Mouse (Mus musculus) MEL (cell line): Measurements from ENCODE around the gene Mtx2.

Source experiments
- BHLHE40 ChIP-seq: IDR thresholded peaks from 2 replicates; pipeline ENCODE4 v1.6.1; 2012; ENCODE audit warnings: low read depth, mild to moderate bottlenecking, inconsistent platforms, low read length, improper control_type of control experiment, borderline replicate concordance
- CTCF ChIP-seq, 3 experiments: IDR thresholded peaks in 2 of 3; conservative IDR thresholded peaks in 1 of 3; 2 replicates each; pipeline ENCODE4 v1.5.1; 2011 to 2012; ENCODE audit warnings: low read length in 3 of 3, low read depth in 2 of 3, mild to moderate bottlenecking in 2 of 3, improper control_type of control experiment in 1 of 3, inconsistent platforms in 1 of 3, mixed read lengths in 1 of 3, moderate library complexity in 1 of 3; ENCODE audit not compliant: control insufficient read depth in 1 of 3, insufficient read depth in 1 of 3, poor library complexity in 1 of 3, severe bottlenecking in 1 of 3
- EP300 ChIP-seq, 2 experiments: IDR thresholded peaks; 2 replicates each; pipeline ENCODE4 v1.6.1; 2011; ENCODE audit warnings: improper control_type of control experiment in 2 of 2, low read length in 2 of 2, low read depth in 1 of 2, mild to moderate bottlenecking in 1 of 2
- MAX ChIP-seq: IDR thresholded peaks from 2 replicates; pipeline ENCODE4 v1.6.1; 2011; ENCODE audit warnings: low read length, improper control_type of control experiment
- MAZ ChIP-seq: IDR thresholded peaks from 2 replicates; pipeline ENCODE4 v1.6.1; 2012; ENCODE audit warnings: low read depth, mild to moderate bottlenecking, inconsistent platforms, low read length, improper control_type of control experiment
- MEF2A ChIP-seq: IDR thresholded peaks from 2 replicates; pipeline ENCODE4 v1.6.1; 2014; ENCODE audit warnings: low read depth, mild to moderate bottlenecking, inconsistent platforms, low read length, improper control_type of control experiment; ENCODE audit not compliant: poor library complexity, insufficient replicate concordance, severe bottlenecking; ENCODE audit errors: extremely low read depth
- NRF1 ChIP-seq: IDR thresholded peaks from 2 replicates; pipeline ENCODE4 v1.6.1; 2014; ENCODE audit warnings: low read depth, mild to moderate bottlenecking, inconsistent platforms, low read length, improper control_type of control experiment, moderate library complexity; ENCODE audit not compliant: poor library complexity, insufficient read depth, severe bottlenecking
- POLR2AphosphoS2 ChIP-seq: IDR thresholded peaks from 2 replicates; pipeline ENCODE4 v1.6.1; 2011; ENCODE audit warnings: low read length, improper control_type of control experiment
- SIN3A ChIP-seq: IDR thresholded peaks from 2 replicates; pipeline ENCODE4 v1.6.1; 2012; ENCODE audit warnings: low read length, improper control_type of control experiment, inconsistent platforms
- TCF12 ChIP-seq: IDR thresholded peaks from 2 replicates; pipeline ENCODE4 v1.6.1; 2014; ENCODE audit warnings: low read depth, mild to moderate bottlenecking, inconsistent platforms, low read length, improper control_type of control experiment, moderate library complexity
- ZC3H11A ChIP-seq: IDR thresholded peaks from 2 replicates; pipeline ENCODE4 v1.6.1; 2012; ENCODE audit warnings: low read depth, mild to moderate bottlenecking, inconsistent platforms, low read length, improper control_type of control experiment

DNA sequence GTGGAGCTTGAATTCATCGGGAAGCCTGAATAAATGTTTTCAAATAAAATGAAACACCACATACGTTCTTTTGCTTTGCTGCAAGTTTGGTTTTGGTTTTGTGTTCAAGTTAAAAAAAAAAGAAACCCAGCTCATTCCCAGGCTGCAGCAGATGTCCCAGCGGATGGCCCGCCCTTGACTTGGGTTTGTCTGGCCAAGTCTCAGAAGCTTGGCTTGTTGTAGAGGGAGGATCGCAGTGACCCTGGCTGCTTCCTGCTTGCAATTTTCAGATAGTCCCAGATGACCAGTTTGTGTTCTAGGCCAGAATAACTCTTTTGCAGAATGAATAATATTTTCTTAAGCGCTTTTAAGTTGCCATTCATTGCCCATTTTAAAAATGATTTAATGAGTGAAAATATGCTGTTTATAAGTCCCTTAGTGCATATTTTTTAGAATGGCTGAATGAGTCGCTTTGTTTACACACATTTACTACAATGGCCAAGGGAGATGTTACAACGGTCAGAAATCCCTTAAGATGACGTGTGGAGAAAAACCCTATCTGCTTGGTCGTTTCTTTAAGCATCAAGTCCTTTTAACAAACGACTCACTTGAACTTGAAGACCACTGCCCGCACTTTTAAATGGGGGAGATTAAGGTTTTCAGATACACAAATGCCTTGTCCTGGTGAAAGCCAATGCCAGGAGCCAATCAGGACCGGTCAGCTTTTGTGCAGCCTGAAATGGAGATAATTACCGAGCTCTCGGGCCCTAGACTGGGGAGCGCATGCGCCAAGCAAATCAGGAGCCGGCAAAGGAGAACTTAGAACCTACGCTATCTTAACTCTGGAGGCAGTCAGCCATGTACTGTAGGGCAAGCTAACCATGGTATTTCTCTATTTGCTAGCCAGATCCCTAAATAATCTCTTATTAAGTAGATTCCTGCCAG is 82.0 kb downstream of the Mtx2 start:
- TF ChIP-seq CTCF (IDR thresholded peaks at IDR 0.05 in 2 of 3, conservative IDR thresholded peaks at IDR 0.05 in 1 of 3; ENCODE audit: control insufficient read depth in 1 of 3, insufficient read depth in 1 of 3, low read depth in 2 of 3, low read length in 3 of 3, poor library complexity in 1 of 3, severe bottlenecking in 1 of 3) (no peak), ZC3H11A (no peak), MAZ (no peak), MEF2A (no peak), BHLHE40 (no peak), EP300 (IDR thresholded peaks at IDR 0.05; ENCODE audit: low read depth in 1 of 2, low read length in 2 of 2) (no peak), SIN3A (no peak), TCF12 (no peak), MAX (no peak), POLR2AphosphoS2 (no peak), NRF1 (no peak)
